Mouse (Mus musculus) E14TG2a.4 (cell line): ENCODE results near the gene Cux1.

Experiments used
- CTCF ChIP-seq: conservative IDR thresholded peaks from 2 replicates; pipeline ENCODE4 v1.5.1; 2014; ENCODE audit warnings: low read length
- NANOG ChIP-seq: IDR thresholded peaks from 2 replicates; pipeline ENCODE4 v1.6.1; 2014; ENCODE audit warnings: borderline replicate concordance, low read length, mixed read lengths
- POU5F1 ChIP-seq: IDR thresholded peaks from 2 replicates; pipeline ENCODE4 v1.6.1; 2014; ENCODE audit warnings: low read length, borderline replicate concordance

DNA sequence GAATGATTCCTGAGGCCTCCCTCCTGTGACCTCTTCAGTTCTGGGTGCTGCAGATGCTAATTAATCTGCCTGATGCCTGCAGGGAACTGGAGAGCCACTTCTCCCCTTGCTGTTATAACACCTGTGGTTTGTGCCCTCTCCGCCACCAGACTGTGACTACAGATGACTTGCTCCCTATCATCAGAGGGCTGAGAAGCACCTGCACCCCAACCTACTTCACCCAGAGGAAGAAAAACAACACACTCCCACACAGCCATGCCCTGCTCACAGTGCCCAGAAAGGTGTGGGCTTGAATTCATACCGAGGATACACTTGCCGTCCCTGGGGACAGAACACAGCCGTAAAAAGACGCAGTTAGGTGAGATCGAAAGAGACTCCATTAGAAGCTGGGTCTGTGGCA, 326.1 kb downstream of the Cux1 start:
- TF ChIP-seq CTCF (no peak), POU5F1 (no peak), NANOG (no peak)
